In genomic region chr3:143240545-143241383, GRCm38 (mm10) we compare ENCODE assay signal across 9 mouse cellular contexts.
DNase-seq lines count a peak whose midpoint lies in the region; ATAC-seq and TF ChIP-seq lines count a peak whose summit lies in the region.
"Had no signal": no experiment of that assay in that cellular context is flagged by ENCODE, and none has a peak within 500 bp of the region (broad histone marks: within the 10 kb centered on the region; RNA-seq: fewer than 3 reads in every experiment).

No protein-coding gene starts in this region.

- intact Hi-C loops in left cerebral cortex, postnatal 25 days (cut with DNase I), result loop anchor here (2.0 to 10.0 kb wide), 7 partner anchors 52 to 1157 kb away; no protein-coding TSS in a partner anchor

- peak; percentile 31 for DNase-seq in embryo, embryonic 10 days (ENCODE audit: low spot score)
- no peak for DNase-seq in embryo, embryonic 9.5 days (ENCODE audit: extremely low spot score)
- peak; percentile 46 to 54 for DNase-seq in layer of hippocampus, adult 2 months (ENCODE audit: low spot score in 2 of 2)
- DNase-seq in layer of hippocampus, postnatal 36 days, result no peak
- peak; percentile 56 for DNase-seq in brain, adult 2 months (ENCODE audit: low read depth, low spot score)
- peak; percentile 49 to 74 for DNase-seq in left cerebral cortex, postnatal 25 days (ENCODE audit: low spot score in 2 of 2)
- DNase-seq in adipocyte (ENCODE audit: low spot score), result no peak
- DNase-seq: lung, postnatal 36 days had no signal

- no peak for ATAC-seq in megakaryocyte progenitor cell, adult 5-6 weeks (replicated peaks; ENCODE audit: poor library complexity)

- no peak overlapping the region for H3K4me3 ChIP-seq in layer of hippocampus, adult 2 months

- TF ChIP-seq CTCF in layer of hippocampus, adult 2 months (conservative IDR thresholded peaks at IDR 0.05), result peak; percentile 83

- no peak overlapping the region for H3K27ac ChIP-seq in layer of hippocampus, adult 2 months

Comparison
In these comparisons a context has a peak if more than half of its experiments do, and no peak if none do; other contexts are left out.
1. DNase-seq: peak in embryo, embryonic 10 days (single experiment), layer of hippocampus, adult 2 months (2 of 2), brain, adult 2 months (single experiment) and left cerebral cortex, postnatal 25 days (2 of 2); none in embryo, embryonic 9.5 days (single experiment), layer of hippocampus, postnatal 36 days (0 of 2) and adipocyte (single experiment).